Mouse (Mus musculus) liver, embryonic 11.5 days (tissue): Measurements from ENCODE around the gene Lsmem1. TPM values are rescaled to one million over a fixed set of nuclear protein-coding genes. Genes with fewer than 3 reads are reported as not detected.

Source experiments
- ATAC-seq: fragments of 200-750 bp; cut with Nextera tagmentation; replicated peaks from 2 replicates; pipeline ENCODE4 v1.8.0; 2017; ENCODE audit warnings: moderate number of reproducible peaks, mild to moderate bottlenecking, moderate TSS enrichment, moderate library complexity; ENCODE audit not compliant: low FRiP score
- DNase-seq: peaks from one replicate; pipeline ENCODE4 v3.0.0-alpha.2; 2017; ENCODE audit warnings: low spot score
- H3K27ac ChIP-seq: fragments of 300-500 bp; sonication (generic); 2 replicates; pipeline ENCODE4 v1.5.1; 2014; ENCODE audit warnings: mild to moderate bottlenecking, low read depth, low read length, control low read depth
- H3K27me3 ChIP-seq: fragments of 300-500 bp; sonication (generic); replicated peaks from 2 replicates; pipeline ENCODE4 v1.6.1; 2014; ENCODE audit warnings: low read length, mixed read lengths; ENCODE audit not compliant: control insufficient read depth, insufficient read depth
- H3K36me3 ChIP-seq: fragments of 300-500 bp; sonication (generic); 2 replicates; pipeline ENCODE4 v1.6.1; 2014; ENCODE audit warnings: mild to moderate bottlenecking, low read length, moderate library complexity, mixed read lengths; ENCODE audit not compliant: control insufficient read depth, insufficient read depth
- H3K4me1 ChIP-seq: fragments of 300-500 bp; sonication (generic); replicated peaks from 2 replicates; pipeline ENCODE4 v1.6.1; 2014; ENCODE audit warnings: low read length, mixed read lengths; ENCODE audit not compliant: control insufficient read depth, insufficient read depth
- H3K4me2 ChIP-seq: fragments of 300-500 bp; sonication (generic); 2 replicates; pipeline ENCODE4 v1.6.1; 2014; ENCODE audit warnings: mild to moderate bottlenecking, control low read depth, moderate library complexity
- H3K4me3 ChIP-seq: fragments of 300-500 bp; sonication (generic); 2 replicates; pipeline ENCODE4 v1.5.1; 2014; ENCODE audit warnings: low read depth, low read length, control low read depth
- H3K9ac ChIP-seq: fragments of 300-500 bp; sonication (generic); 2 replicates; pipeline ENCODE4 v1.6.1; 2014; ENCODE audit warnings: low read depth, low read length, control low read depth
- H3K9me3 ChIP-seq: fragments of 300-500 bp; sonication (generic); 2 replicates; pipeline ENCODE4 v1.6.1; 2016; ENCODE audit warnings: low read length, inconsistent platforms, mixed read lengths; ENCODE audit not compliant: control insufficient read depth
- WGBS: fragments of 180-500 bp; shearing (Covaris S2); extraction: QIAGEN DNeasy Blood & Tissue Kit; methylation state at CpG from one replicate; pipeline ENCODE4 v1.1.7; 2014; 5-methylcytosine and 5-hydroxymethylcytosine counted together
- microRNA counts: library from miRNA; unstranded; fragments of <30 nt; microRNA quantifications from one replicate; lab custom pipeline; 2015
- microRNA-seq: library from miRNA; unstranded; fragments of <30 nt; microRNA quantifications from one replicate; pipeline ENCODE4, GENCODE M21; 2017; ENCODE audit warnings: borderline number of aligned reads
- polyA plus RNA-seq: library from polyadenylated mRNA; unstranded; fragments of >200 nt; fragmentation: Nextera tagmentation; extraction: Ambion mirVana; gene quantifications from 2 replicates; pipeline ENCODE4 v1.2.1, GENCODE M21; 2014

The Lsmem1 gene
- polyA plus RNA-seq, 1 experiment from 2014 or later, result 0.14 TPM

GRCm38 (mm10) chr12:40139484-40140245 lies 59.6 kb downstream of the Lsmem1 start:
- H3K36me3 ChIP-seq, result no peaks in the 10 kb centered on the region
- H3K4me3 ChIP-seq, result no peak overlapping the region
- H3K27ac ChIP-seq, result no peak overlapping the region
- no peaks in the 10 kb centered on the region for H3K4me1 ChIP-seq
- H3K9me3 ChIP-seq, result no peaks in the 10 kb centered on the region
- H3K4me2 ChIP-seq, result no peak overlapping the region
- DNase-seq (no peak), ATAC-seq (no peak)
- WGBS, result 84% methylated on average over 8 of the region's 8 CpGs
- H3K9ac ChIP-seq, result no peak overlapping the region
- no peaks in the 10 kb centered on the region; the same call in 1 of the 2 replicates for H3K27me3 ChIP-seq

DNA sequence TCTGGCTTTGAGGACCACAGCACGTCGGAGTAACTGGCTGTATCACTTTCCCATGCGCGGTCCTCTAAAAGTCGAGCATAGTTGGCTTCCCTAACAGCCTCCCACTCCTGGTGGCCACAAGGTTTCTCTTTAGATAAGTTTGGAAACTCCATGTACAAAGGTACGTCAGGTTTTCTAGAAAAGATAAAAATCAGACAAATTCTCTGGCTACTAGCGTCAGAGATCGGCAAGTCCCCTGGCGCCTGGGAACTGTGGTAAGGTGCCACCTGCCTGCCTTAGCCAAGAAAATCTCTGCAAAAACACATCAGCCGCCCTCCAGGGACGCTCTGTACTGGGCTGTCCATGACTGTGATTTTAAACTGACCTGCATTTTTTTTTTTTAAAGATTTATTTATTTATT lies 64.8 kb downstream of the Lsmem1 start:
- H3K4me2 ChIP-seq, result peak overlapping the region; percentile 76
- peaks cover 4% of the 10 kb centered on the region; the same call in 1 of the 2 replicates for H3K4me1 ChIP-seq
- DNase-seq, result no peak
- H3K9me3 ChIP-seq, result no peaks in the 10 kb centered on the region
- H3K27ac ChIP-seq, result no peak overlapping the region
- no peak overlapping the region for H3K4me3 ChIP-seq
- 40% methylated on average over 11 of the region's 11 CpGs for WGBS
- H3K27me3 ChIP-seq, result peaks cover 31% of the 10 kb centered on the region
- H3K36me3 ChIP-seq, result no peaks in the 10 kb centered on the region
- H3K9ac ChIP-seq, result no peak overlapping the region
- ATAC-seq, result no peak

- ATAC-seq (no peak), DNase-seq (peak; percentile 47)
- H3K36me3 ChIP-seq, result no peaks in the 10 kb centered on the region
- peaks cover 31% of the 10 kb centered on the region for H3K27me3 ChIP-seq
- no peak within 1 kb of the TSS for H3K27ac ChIP-seq
- 2% methylated on average over 39 of the region's 39 CpGs for WGBS
- H3K4me3 ChIP-seq, result peak within 1 kb of the TSS; percentile 34
- H3K9ac ChIP-seq, result no peak within 1 kb of the TSS
- peak within 1 kb of the TSS; percentile 76 for H3K4me2 ChIP-seq
- no peaks in the 10 kb centered on the region for H3K9me3 ChIP-seq
- H3K4me1 ChIP-seq, result peaks cover 4% of the 10 kb centered on the region; the same call in 1 of the 2 replicates
These were observed 65.6 kb downstream of the Lsmem1 start, which contains the start of gene Scin for GRCm38 (mm10) chr12:40133573-40134271. TSS of gene Scin (minus strand) at chr12:40134228.

- H3K4me2 ChIP-seq, result peak overlapping the region; percentile 76
- DNase-seq (no peak), ATAC-seq (no peak)
- peaks cover 4% of the 10 kb centered on the region; the same call in 1 of the 2 replicates for H3K4me1 ChIP-seq
- H3K27ac ChIP-seq, result no peak overlapping the region
- no peak overlapping the region for H3K9ac ChIP-seq
- no peaks in the 10 kb centered on the region for H3K9me3 ChIP-seq
- WGBS, result 26% methylated on average over 10 of the region's 10 CpGs
- no peaks in the 10 kb centered on the region for H3K36me3 ChIP-seq
- H3K27me3 ChIP-seq, result peaks cover 31% of the 10 kb centered on the region
- H3K4me3 ChIP-seq, result 0 out of 2 replicates have a peak overlapping the region, but pooled peaks have one; percentile 34
These were observed 66.1 kb downstream of the Lsmem1 start for GRCm38 (mm10) chr12:40133194-40133572.

MicroRNA genes within 50 kb of the gene (microRNA counts, 519-probe panel; counts per million panel counts)
- microRNA mmu-miR-1938 (lab: Ali Mortazavi, UCI), result not detected

Small RNAs within 50 kb of the gene (microRNA-seq; reads per million reads assigned to microRNA genes)
- gene Mir1938, result 1.8 reads per million

Other genes starting within 250 kb of the Lsmem1 start
- 44.9 and 45.3 TPM in 2 replicates for gene Arl4a, start 161.5 kb downstream of the Lsmem1 start, polyA plus RNA-seq
- gene Scin, start 65.3 kb downstream of the Lsmem1 start, polyA plus RNA-seq, result 0.23 and 0.25 TPM in 2 replicates
- gene Ifrd1, start 49.0 kb upstream of the Lsmem1 start, polyA plus RNA-seq, result 99.9 and 112 TPM in 2 replicates
- 23.4 and 25.7 TPM in 2 replicates for gene Zfp277, start 246.4 kb upstream of the Lsmem1 start, polyA plus RNA-seq
- 4.4 and 4.9 TPM in 2 replicates for gene Dock4, start 246.5 kb upstream of the Lsmem1 start, polyA plus RNA-seq